Mouse (Mus musculus): Measurements from ENCODE around the gene Ubap2.

Gene Ubap2

DNA sequence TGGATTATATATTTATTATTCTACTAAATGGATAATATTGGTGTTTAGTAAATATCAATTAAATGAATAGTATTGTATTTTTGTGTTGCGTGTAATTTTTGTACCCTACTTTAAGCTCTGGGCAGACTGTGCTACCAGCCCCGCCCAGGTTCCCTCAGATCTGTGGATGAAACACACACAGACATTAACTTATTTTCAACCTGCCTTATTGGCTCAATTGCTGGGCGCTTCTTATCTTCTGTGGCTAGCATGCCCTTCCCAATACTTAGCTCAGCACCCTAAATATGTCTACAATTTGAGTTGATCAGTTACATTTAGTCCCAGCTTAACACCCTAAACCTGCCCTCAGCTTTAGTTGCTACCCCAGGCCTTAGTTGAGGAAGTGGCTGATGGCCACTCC, 113.7 kb downstream of the Ubap2 start:
- no peak for DNase-seq

DNA sequence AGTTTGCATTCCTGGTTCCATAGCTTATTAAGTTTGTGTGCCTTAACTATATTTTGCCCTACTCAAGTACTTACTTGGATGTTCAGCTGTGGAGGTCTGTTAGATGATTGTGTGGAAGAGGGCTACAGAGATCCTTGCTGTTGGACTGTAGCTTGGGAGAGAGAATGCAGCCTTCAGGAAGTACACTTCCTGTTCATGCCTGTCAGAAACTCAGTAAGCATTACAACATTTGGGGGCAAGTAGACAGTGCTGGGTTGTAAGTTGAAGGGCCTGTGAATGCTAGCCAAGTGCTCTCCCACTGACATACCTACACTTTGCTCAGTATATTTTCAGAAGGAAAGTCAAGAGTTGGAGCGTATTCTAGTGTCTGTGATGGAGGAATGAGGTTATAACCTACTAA, 116.7 kb downstream of the Ubap2 start:
- no peak for DNase-seq

DNA sequence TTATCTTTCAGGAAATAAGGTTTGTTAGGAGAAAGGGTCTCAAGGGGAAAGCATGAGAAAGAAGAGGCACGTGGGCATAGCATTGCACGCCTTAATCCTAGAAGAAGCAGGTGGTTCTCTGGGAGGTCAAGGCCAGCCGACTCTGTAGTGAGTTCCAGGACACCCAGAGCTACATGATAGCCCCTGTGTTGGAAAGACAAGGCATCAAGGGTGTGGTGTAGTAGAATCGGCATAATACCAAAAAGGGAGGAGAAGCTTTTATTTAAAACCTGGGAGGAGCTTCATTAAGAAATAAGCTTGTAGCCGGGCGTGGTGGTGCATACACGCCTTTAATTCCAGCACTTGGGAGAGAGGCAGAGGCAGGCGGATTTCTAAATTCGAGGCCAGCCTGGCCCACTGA, 118.0 kb downstream of the Ubap2 start:
- no peak for DNase-seq

DNA sequence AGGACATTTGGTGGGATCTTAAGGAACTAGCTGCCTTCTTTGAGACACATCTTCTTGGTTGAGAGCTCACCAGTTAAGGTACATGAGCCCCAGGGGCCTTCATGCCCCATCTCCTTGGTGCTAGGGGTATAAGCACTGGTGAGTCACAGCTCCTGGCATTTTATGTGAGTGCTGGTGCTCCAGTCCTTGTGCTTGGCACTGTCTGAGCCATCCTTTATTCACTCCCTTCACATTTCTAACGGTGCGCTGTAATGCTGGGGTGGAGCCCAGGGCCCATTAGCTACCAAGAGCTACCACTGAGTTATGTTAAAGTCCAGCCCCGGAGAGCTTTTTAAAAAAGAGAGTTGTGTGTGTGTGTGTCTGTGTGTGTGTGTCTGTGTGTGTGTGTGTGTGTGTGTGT, 121.8 kb downstream of the Ubap2 start:
- peak in 1 of 2 experiments; percentile 12 for DNase-seq

DNA sequence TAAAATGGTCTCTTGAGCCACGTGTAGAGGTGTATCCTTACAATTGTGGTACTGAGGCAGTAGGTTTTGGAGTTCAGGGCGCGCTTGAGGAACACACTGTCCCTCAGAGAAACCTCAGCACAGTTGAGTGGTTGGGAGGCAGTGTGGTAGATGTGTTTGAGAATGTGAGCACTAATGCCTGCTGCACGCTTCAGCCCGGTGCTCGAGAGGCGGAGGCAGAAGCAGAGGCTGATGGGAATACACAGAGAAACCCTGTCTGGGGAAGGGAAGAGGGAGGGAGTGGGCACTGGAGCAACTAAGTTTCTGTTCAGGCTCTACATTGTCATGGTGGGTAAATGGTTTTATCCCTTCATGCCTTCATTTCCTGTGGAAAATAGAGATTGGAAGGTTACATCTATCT, 123.8 kb downstream of the Ubap2 start:
- DNase-seq: no peak

DNA sequence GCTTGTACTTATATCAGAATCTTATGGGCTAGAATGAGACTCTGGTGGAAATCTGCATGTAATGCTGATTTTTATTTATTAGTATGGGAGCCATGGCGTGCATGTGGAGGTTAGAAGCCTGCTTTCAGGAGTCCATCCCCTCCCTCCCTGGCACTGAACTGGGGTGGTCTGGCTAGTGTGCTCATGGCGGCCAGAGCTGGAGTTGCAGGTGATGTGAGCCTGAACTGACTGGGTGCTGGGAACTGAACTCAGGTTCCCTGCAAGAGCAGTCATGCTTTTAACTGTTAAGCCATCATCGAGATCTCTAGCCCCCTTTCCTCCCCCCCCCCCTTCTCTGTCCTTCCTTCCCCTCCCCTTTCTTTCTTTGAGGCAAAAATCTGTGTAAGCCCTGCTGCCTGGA, 125.1 kb downstream of the Ubap2 start:
- DNase-seq: no peak

Data from lung, adult 18-20 months (tissue).